Mouse (Mus musculus) MEL (cell line): Measurements from ENCODE around the gene Usp18. TPM values are rescaled to one million over a fixed set of nuclear protein-coding genes. Genes with fewer than 3 reads are reported as not detected.

Source experiments
- DNase-seq: peaks from one replicate; pipeline ENCODE4 v3.0.0; 2011; ENCODE audit warnings: low read depth, low spot score
- H3K27ac ChIP-seq: 2 replicates; pipeline ENCODE4 v1.5.1; 2012; ENCODE audit warnings: low read depth, mild to moderate bottlenecking, control low read depth, low read length, moderate library complexity; ENCODE audit not compliant: control insufficient read depth
- H3K27me3 ChIP-seq, 2 experiments: fragments of 150-350 bp in 1 of 2; sonication (generic) in 1 of 2; 2 replicates each; pipeline ENCODE4 v1.6.1; 2012; ENCODE audit warnings: low read length in 2 of 2, mild to moderate bottlenecking in 2 of 2, improper control_type of control experiment in 1 of 2, moderate library complexity in 1 of 2; ENCODE audit not compliant: insufficient read depth in 2 of 2, control insufficient read depth in 1 of 2
- H3K36me3 ChIP-seq, 2 experiments: 2 replicates each; pipeline ENCODE4 v1.6.1; 2012 to 2014; ENCODE audit warnings: low read length in 2 of 2, improper control_type of control experiment in 1 of 2, inconsistent platforms in 1 of 2, mild to moderate bottlenecking in 1 of 2; ENCODE audit not compliant: insufficient read depth in 2 of 2, control insufficient read depth in 1 of 2
- H3K4me1 ChIP-seq, 2 experiments: fragments of 150-350 bp in 1 of 2; sonication (generic) in 1 of 2; 2 replicates each; pipeline ENCODE4 v1.6.1; 2012; ENCODE audit warnings: low read length in 2 of 2, improper control_type of control experiment in 1 of 2, mild to moderate bottlenecking in 1 of 2; ENCODE audit not compliant: insufficient read depth in 2 of 2, control insufficient read depth in 1 of 2
- H3K4me3 ChIP-seq, 2 experiments: fragments of 150-350 bp in 1 of 2; sonication (generic) in 1 of 2; 2 replicates each; pipeline ENCODE4 v1.5.1; 2012; ENCODE audit warnings: low read depth in 2 of 2, low read length in 2 of 2, mild to moderate bottlenecking in 2 of 2, moderate library complexity in 2 of 2, control low read depth in 1 of 2, improper control_type of control experiment in 1 of 2; ENCODE audit not compliant: control insufficient read depth in 1 of 2, insufficient read depth in 1 of 2
- H3K79me2 ChIP-seq: 2 replicates; pipeline ENCODE4 v1.6.1; 2012; ENCODE audit warnings: mild to moderate bottlenecking, low read length, moderate library complexity; ENCODE audit not compliant: control insufficient read depth, poor library complexity, insufficient read depth
- H3K9ac ChIP-seq: 2 replicates; pipeline ENCODE4 v1.6.1; 2012; ENCODE audit warnings: low read depth, mild to moderate bottlenecking, control low read depth, low read length, moderate library complexity; ENCODE audit not compliant: control insufficient read depth, poor library complexity, severe bottlenecking
- H3K9me3 ChIP-seq: fragments of 150-350 bp; sonication (generic); replicated peaks from 2 replicates; pipeline ENCODE4 v1.6.1; 2012; ENCODE audit warnings: mild to moderate bottlenecking, low read length, improper control_type of control experiment, moderate library complexity; ENCODE audit not compliant: insufficient read depth
- CHD1 ChIP-seq: IDR thresholded peaks from 2 replicates; pipeline ENCODE4 v1.6.1; 2012; ENCODE audit warnings: low read depth, mild to moderate bottlenecking, inconsistent platforms, low read length, improper control_type of control experiment
- CHD2 ChIP-seq: IDR thresholded peaks from 2 replicates; pipeline ENCODE4 v1.6.1; 2011; ENCODE audit warnings: low read length, improper control_type of control experiment
- CTCF ChIP-seq, 3 experiments: IDR thresholded peaks in 2 of 3; conservative IDR thresholded peaks in 1 of 3; 2 replicates each; pipeline ENCODE4 v1.5.1; 2011 to 2012; ENCODE audit warnings: low read length in 3 of 3, low read depth in 2 of 3, mild to moderate bottlenecking in 2 of 3, improper control_type of control experiment in 1 of 3, inconsistent platforms in 1 of 3, mixed read lengths in 1 of 3, moderate library complexity in 1 of 3; ENCODE audit not compliant: control insufficient read depth in 1 of 3, insufficient read depth in 1 of 3, poor library complexity in 1 of 3, severe bottlenecking in 1 of 3
- E2F4 ChIP-seq: IDR thresholded peaks from 2 replicates; pipeline ENCODE4 v1.6.1; 2011; ENCODE audit warnings: low read depth, low read length, improper control_type of control experiment, borderline replicate concordance
- EP300 ChIP-seq, 2 experiments: IDR thresholded peaks; 2 replicates each; pipeline ENCODE4 v1.6.1; 2011; ENCODE audit warnings: improper control_type of control experiment in 2 of 2, low read length in 2 of 2, low read depth in 1 of 2, mild to moderate bottlenecking in 1 of 2
- ETS1 ChIP-seq: IDR thresholded peaks from 2 replicates; pipeline ENCODE4 v1.6.1; 2012; ENCODE audit warnings: low read depth, mild to moderate bottlenecking, inconsistent platforms, low read length, improper control_type of control experiment, moderate library complexity
- HCFC1 ChIP-seq: IDR thresholded peaks from 2 replicates; pipeline ENCODE4 v1.6.1; 2012; ENCODE audit warnings: low read depth, mild to moderate bottlenecking, inconsistent platforms, low read length, improper control_type of control experiment, moderate library complexity
- MAFK ChIP-seq: IDR thresholded peaks from 2 replicates; pipeline ENCODE4 v1.6.1; 2011; ENCODE audit warnings: low read depth, mild to moderate bottlenecking, low read length, improper control_type of control experiment, borderline replicate concordance
- MAX ChIP-seq: IDR thresholded peaks from 2 replicates; pipeline ENCODE4 v1.6.1; 2011; ENCODE audit warnings: low read length, improper control_type of control experiment
- MYB ChIP-seq: IDR thresholded peaks from 2 replicates; pipeline ENCODE4 v1.6.1; 2011; ENCODE audit warnings: mild to moderate bottlenecking, low read depth, low read length, improper control_type of control experiment
- MYC ChIP-seq: IDR thresholded peaks from 2 replicates; pipeline ENCODE4 v1.6.1; 2011; ENCODE audit warnings: low read depth, mild to moderate bottlenecking, low read length, improper control_type of control experiment, moderate library complexity
- NELFE ChIP-seq: IDR thresholded peaks from 2 replicates; pipeline ENCODE4 v1.6.1; 2011; ENCODE audit warnings: low read depth, low read length, improper control_type of control experiment
- POLR2AphosphoS2 ChIP-seq: IDR thresholded peaks from 2 replicates; pipeline ENCODE4 v1.6.1; 2011; ENCODE audit warnings: low read length, improper control_type of control experiment
- POLR2AphosphoS5 ChIP-seq: IDR thresholded peaks from 2 replicates; pipeline ENCODE4 v1.6.1; 2012; ENCODE audit warnings: low read depth, borderline replicate concordance, mild to moderate bottlenecking, inconsistent platforms, low read length, moderate library complexity, mixed read lengths
- RAD21 ChIP-seq: IDR thresholded peaks from 2 replicates; pipeline ENCODE4 v1.6.1; 2011; ENCODE audit warnings: mild to moderate bottlenecking, low read depth, low read length, improper control_type of control experiment
- SIN3A ChIP-seq: IDR thresholded peaks from 2 replicates; pipeline ENCODE4 v1.6.1; 2012; ENCODE audit warnings: low read length, improper control_type of control experiment, inconsistent platforms
- SMC3 ChIP-seq: IDR thresholded peaks from 2 replicates; pipeline ENCODE4 v1.6.1; 2011; ENCODE audit warnings: low read depth, low read length, improper control_type of control experiment
- TAL1 ChIP-seq: IDR thresholded peaks from 2 replicates; pipeline ENCODE4 v1.6.1; 2012; ENCODE audit warnings: mild to moderate bottlenecking, inconsistent platforms, low read length, moderate library complexity, mixed read lengths
- TBP ChIP-seq: IDR thresholded peaks from 2 replicates; pipeline ENCODE4 v1.8.0; 2011; ENCODE audit warnings: low read depth, low read length, improper control_type of control experiment
- TCF12 ChIP-seq: IDR thresholded peaks from 2 replicates; pipeline ENCODE4 v1.6.1; 2014; ENCODE audit warnings: low read depth, mild to moderate bottlenecking, inconsistent platforms, low read length, improper control_type of control experiment, moderate library complexity
- UBTF ChIP-seq: IDR thresholded peaks from 2 replicates; pipeline ENCODE4 v1.6.1; 2012; ENCODE audit warnings: low read depth, mild to moderate bottlenecking, inconsistent platforms, low read length, improper control_type of control experiment, moderate library complexity, borderline replicate concordance; ENCODE audit not compliant: insufficient read depth
- ZC3H11A ChIP-seq: IDR thresholded peaks from 2 replicates; pipeline ENCODE4 v1.6.1; 2012; ENCODE audit warnings: low read depth, mild to moderate bottlenecking, inconsistent platforms, low read length, improper control_type of control experiment
- ZNF384 ChIP-seq: IDR thresholded peaks from 2 replicates; pipeline ENCODE4 v1.6.1; 2012; ENCODE audit warnings: low read depth, mild to moderate bottlenecking, inconsistent platforms, low read length, improper control_type of control experiment
- polyA plus RNA-seq, 2 experiments: library from polyadenylated mRNA; stranded (reverse) in 1 of 2; unstranded in 1 of 2; fragments of >175 nt in 1 of 2; fragments of >200 nt in 1 of 2; gene quantifications; 2 replicates each; pipeline versions ENCODE4 v1.2.1 to v1.2.4; 2012; ENCODE audit warnings: low replicate concordance in 2 of 2, low read depth in 1 of 2; ENCODE audit not compliant: insufficient read length in 2 of 2, insufficient read depth in 1 of 2, missing spikeins in 1 of 2
- total RNA-seq: library from RNA; depleted of rRNA; stranded (reverse); fragments of 300-350 nt; gene quantifications from 2 replicates; pipeline ENCODE4 v1.2.3, GENCODE M21; 2012

The Usp18 gene
- total and polyA plus RNA-seq, 3 experiments, result 0.71 to 0.85 TPM; not detected in 1

- peaks cover 8 to 30% of the 10 kb centered on the region in 2 experiments for H3K4me1 ChIP-seq
Observed at GRCm38 (mm10) chr6:121219406-121219805, 26.3 kb upstream of the Usp18 start.

GRCm38 (mm10) chr6:121220181-121220580 is 25.5 kb upstream of the Usp18 start:
- H3K4me1 ChIP-seq, result peaks cover 9 to 26% of the 10 kb centered on the region in 2 experiments
- no peak overlapping the region for H3K4me3 ChIP-seq
- no peak overlapping the region for H3K27ac ChIP-seq
- H3K9me3 ChIP-seq, result no peaks in the 10 kb centered on the region
- H3K36me3 ChIP-seq, result peaks cover 0 to 23% of the 10 kb centered on the region in 2 experiments; a peak in 2 of 4 replicates
- no peak overlapping the region for H3K9ac ChIP-seq
- TF ChIP-seq MAX (no peak), MAFK (no peak), EP300 (IDR thresholded peaks at IDR 0.05; ENCODE audit: low read depth in 1 of 2, low read length in 2 of 2) (no peak), SIN3A (no peak), UBTF (no peak), SMC3 (no peak), ZNF384 (no peak), CHD2 (no peak), ZC3H11A (no peak)
- no peak for DNase-seq
- no peaks in the 10 kb centered on the region for H3K79me2 ChIP-seq
- no peaks in the 10 kb centered on the region for H3K27me3 ChIP-seq

More at GRCm38 (mm10) chr6:121219406-121219805, 26.3 kb upstream of the Usp18 start:
- TF ChIP-seq MAX, result no peak
- no peak for TF ChIP-seq CHD1
- no peak for TF ChIP-seq MYB
- no peak for TF ChIP-seq POLR2AphosphoS5
- no peak for TF ChIP-seq ZNF384
- no peak for TF ChIP-seq CTCF (IDR thresholded peaks at IDR 0.05 in 2 of 3, conservative IDR thresholded peaks at IDR 0.05 in 1 of 3; ENCODE audit: control insufficient read depth in 1 of 3, insufficient read depth in 1 of 3, low read depth in 2 of 3, low read length in 3 of 3, poor library complexity in 1 of 3, severe bottlenecking in 1 of 3)
- TF ChIP-seq SIN3A, result no peak
- TF ChIP-seq TBP, result no peak
- TF ChIP-seq SMC3, result no peak
- no peak for TF ChIP-seq E2F4
- no peak for TF ChIP-seq HCFC1
- no peak for TF ChIP-seq ZC3H11A
- no peak for TF ChIP-seq TAL1
- no peak for TF ChIP-seq TCF12
- TF ChIP-seq NELFE, result no peak
- no peak for TF ChIP-seq RAD21
- TF ChIP-seq ETS1, result no peak
- TF ChIP-seq MYC, result no peak
- TF ChIP-seq POLR2AphosphoS2, result no peak
- Histone ChIP-seq H3K36me3 (peaks cover 0 to 25% of the 10 kb centered on the region in 2 experiments; a peak in 2 of 4 replicates), H3K27ac (no peak overlapping the region), H3K9ac (no peak overlapping the region), H3K4me3 (no peak overlapping the region), H3K27me3 (no peaks in the 10 kb centered on the region), H3K79me2 (no peaks in the 10 kb centered on the region), H3K9me3 (no peaks in the 10 kb centered on the region)
- no peak for DNase-seq
